30 mouse cellular contexts compared by ENCODE assay signal in the genomic region with DNA sequence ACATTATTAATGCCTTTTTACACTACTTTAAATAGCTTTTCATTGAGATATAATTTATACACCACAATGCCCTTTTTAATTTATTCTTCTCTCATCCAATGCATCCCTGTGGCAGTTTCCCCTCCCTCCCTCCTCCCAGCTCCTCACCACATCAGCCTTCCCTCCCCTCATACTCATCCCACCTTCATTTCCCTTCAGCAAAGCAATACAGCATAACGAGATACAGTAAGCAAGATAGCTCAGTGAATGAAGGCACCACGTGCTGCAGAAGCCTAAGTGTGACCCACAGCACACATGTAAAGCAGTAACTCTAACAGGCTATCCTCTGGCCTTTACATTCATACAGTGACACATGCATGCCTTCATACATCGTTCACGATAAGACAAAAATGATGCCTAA. TPM values are rescaled to one million over a fixed set of nuclear protein-coding genes. Genes with fewer than 3 reads are reported as not detected.
DNase-seq lines count a peak whose midpoint lies in the region; ATAC-seq and TF ChIP-seq lines count a peak whose summit lies in the region.
"Had no signal": no experiment of that assay in that cellular context is flagged by ENCODE, and none has a peak within 500 bp of the region (broad histone marks: within the 10 kb centered on the region; RNA-seq: fewer than 3 reads in every experiment).

No protein-coding gene starts in this region.

- no peak overlapping the region for H3K4me2 ChIP-seq in hindbrain, embryonic 13.5 days
- no peak overlapping the region for H3K4me2 ChIP-seq in hindbrain, embryonic 12.5 days (replicated peaks)
- no peak overlapping the region for H3K4me2 ChIP-seq in neural tube, embryonic 13.5 days
- H3K4me2 ChIP-seq: embryonic facial prominence, embryonic 13.5 days; heart, embryonic 12.5 days; heart, embryonic 15.5 days; intestine, embryonic 15.5 days had no signal

- no peaks in the 10 kb centered on the region for H3K79me2 ChIP-seq in MEL (ENCODE audit: control insufficient read depth, insufficient read depth, low read length, poor library complexity)

- no peak for TF ChIP-seq EP300 in MEL (IDR thresholded peaks at IDR 0.05; ENCODE audit: low read depth in 1 of 2, low read length in 2 of 2)

- H3K4me1 ChIP-seq in hindbrain, embryonic 13.5 days (replicated peaks) = no peaks in the 10 kb centered on the region; the same call in 1 of the 2 replicates
- H3K4me1 ChIP-seq in hindbrain, embryonic 12.5 days = no peaks in the 10 kb centered on the region
- H3K4me1 ChIP-seq in megakaryocyte, embryonic 14.5 days = peaks cover 41% of the 10 kb centered on the region
- H3K4me1 ChIP-seq in MEL (ENCODE audit: control insufficient read depth in 1 of 2, insufficient read depth in 2 of 2, low read length in 2 of 2) = peaks cover 8 to 20% of the 10 kb centered on the region in 2 experiments
- no peaks in the 10 kb centered on the region for H3K4me1 ChIP-seq in neural tube, embryonic 13.5 days (replicated peaks)
- H3K4me1 ChIP-seq: embryonic facial prominence, embryonic 10.5 days; embryonic facial prominence, embryonic 13.5 days; heart, embryonic 15.5 days; hindbrain, embryonic 10.5 days; intestine, embryonic 15.5 days had no signal

- no peaks in the 10 kb centered on the region for H3K9me3 ChIP-seq in hindbrain, embryonic 13.5 days
- no peaks in the 10 kb centered on the region for H3K9me3 ChIP-seq in hindbrain, embryonic 12.5 days (replicated peaks)
- H3K9me3 ChIP-seq in megakaryocyte, embryonic 14.5 days = no peaks in the 10 kb centered on the region
- no peaks in the 10 kb centered on the region for H3K9me3 ChIP-seq in MEL (replicated peaks; ENCODE audit: insufficient read depth, low read length)
- no peaks in the 10 kb centered on the region for H3K9me3 ChIP-seq in neural tube, embryonic 13.5 days
- H3K9me3 ChIP-seq: embryonic facial prominence, embryonic 10.5 days; embryonic facial prominence, embryonic 13.5 days; heart, embryonic 12.5 days; heart, embryonic 15.5 days; hindbrain, embryonic 10.5 days; intestine, embryonic 15.5 days had no signal

- H3K36me3 ChIP-seq in hindbrain, embryonic 13.5 days = peaks cover 7% of the 10 kb centered on the region; the same call in 1 of the 2 replicates
- no peaks in the 10 kb centered on the region for H3K36me3 ChIP-seq in hindbrain, embryonic 12.5 days
- H3K36me3 ChIP-seq in megakaryocyte, embryonic 14.5 days (replicated peaks; ENCODE audit: low read length) = peaks cover 6% of the 10 kb centered on the region
- peaks cover 0 to 33% of the 10 kb centered on the region in 2 experiments; a peak in 2 of 4 replicates for H3K36me3 ChIP-seq in MEL (ENCODE audit: control insufficient read depth in 1 of 2, insufficient read depth in 2 of 2, low read length in 2 of 2)
- 0 out of 2 replicates have a peak, but pooled peaks cover 3% of the 10 kb centered on the region for H3K36me3 ChIP-seq in neural tube, embryonic 13.5 days
- H3K36me3 ChIP-seq: embryonic facial prominence, embryonic 10.5 days; embryonic facial prominence, embryonic 13.5 days; heart, embryonic 12.5 days; heart, embryonic 15.5 days; hindbrain, embryonic 10.5 days; intestine, embryonic 15.5 days had no signal

- no peak for DNase-seq in MEL (ENCODE audit: low read depth, low spot score)
- no peak for DNase-seq in frontal cortex, postnatal 10 days (ENCODE audit: low spot score in 2 of 2)
- DNase-seq in lung, adult 18-20 months = no peak
- DNase-seq: adrenal gland, adult 8-10 months; adrenal gland, postnatal 25 days; cerebellum, adult 11-12 months; cerebellum, adult 8-10 months; cerebellum, postnatal 10 days; cerebellum, postnatal 36 days; embryo, embryonic 11 days; gastrocnemius, adult 2 months; gastrocnemius, postnatal 25 days; heart, adult 18-20 months; heart, postnatal 10 days; heart, postnatal 36 days had no signal

- 79% methylated on average over 4 of the region's 4 CpGs for WGBS in hindbrain, embryonic 13.5 days
- 86% methylated on average over 4 of the region's 4 CpGs for WGBS in hindbrain, embryonic 12.5 days
- WGBS in neural tube, embryonic 13.5 days = 84% methylated on average over 4 of the region's 4 CpGs

- TF ChIP-seq CTCF in MEL (IDR thresholded peaks at IDR 0.05 in 2 of 3, conservative IDR thresholded peaks at IDR 0.05 in 1 of 3; ENCODE audit: control insufficient read depth in 1 of 3, insufficient read depth in 1 of 3, low read depth in 2 of 3, low read length in 3 of 3, poor library complexity in 1 of 3, severe bottlenecking in 1 of 3) = no peak

- no peak overlapping the region for H3K4me3 ChIP-seq in hindbrain, embryonic 13.5 days
- no peak overlapping the region for H3K4me3 ChIP-seq in hindbrain, embryonic 12.5 days
- peak overlapping the region; percentile 5 for H3K4me3 ChIP-seq in megakaryocyte, embryonic 14.5 days (replicated peaks)
- no peak overlapping the region for H3K4me3 ChIP-seq in MEL (ENCODE audit: control insufficient read depth in 1 of 2, insufficient read depth in 1 of 2, low read depth in 2 of 2, low read length in 2 of 2)
- H3K4me3 ChIP-seq in neural tube, embryonic 13.5 days = no peak overlapping the region
- H3K4me3 ChIP-seq: embryonic facial prominence, embryonic 10.5 days; embryonic facial prominence, embryonic 13.5 days; erythroblast, embryonic 14.5 days; gastrocnemius, adult 2 months; heart, embryonic 12.5 days; heart, embryonic 15.5 days; hindbrain, embryonic 10.5 days; intestine, embryonic 15.5 days had no signal

- H3K9ac ChIP-seq in hindbrain, embryonic 13.5 days = no peak overlapping the region
- no peak overlapping the region for H3K9ac ChIP-seq in hindbrain, embryonic 12.5 days
- H3K9ac ChIP-seq in MEL (ENCODE audit: control insufficient read depth, low read depth, low read length, poor library complexity, severe bottlenecking) = no peak overlapping the region
- no peak overlapping the region for H3K9ac ChIP-seq in neural tube, embryonic 13.5 days
- H3K9ac ChIP-seq: embryonic facial prominence, embryonic 13.5 days; heart, embryonic 12.5 days; heart, embryonic 15.5 days; intestine, embryonic 15.5 days had no signal

- TF ChIP-seq POLR2A in MEL (IDR thresholded peaks at IDR 0.05; ENCODE audit: control insufficient read depth in 1 of 2, insufficient read depth in 1 of 2, low read depth in 1 of 2, low read length in 2 of 2, poor library complexity in 1 of 2) = no peak

- no peaks in the 10 kb centered on the region for H3K27me3 ChIP-seq in hindbrain, embryonic 13.5 days
- no peaks in the 10 kb centered on the region for H3K27me3 ChIP-seq in hindbrain, embryonic 12.5 days
- no peaks in the 10 kb centered on the region for H3K27me3 ChIP-seq in megakaryocyte, embryonic 14.5 days (replicated peaks)
- H3K27me3 ChIP-seq in MEL (ENCODE audit: control insufficient read depth in 1 of 2, insufficient read depth in 2 of 2, low read length in 2 of 2) = no peaks in the 10 kb centered on the region
- no peaks in the 10 kb centered on the region for H3K27me3 ChIP-seq in neural tube, embryonic 13.5 days
- H3K27me3 ChIP-seq: embryonic facial prominence, embryonic 13.5 days; heart, embryonic 12.5 days; heart, embryonic 15.5 days; intestine, embryonic 15.5 days had no signal

- TF ChIP-seq RAD21 in MEL (IDR thresholded peaks at IDR 0.05; ENCODE audit: low read depth, low read length) = no peak

- no peak overlapping the region for H3K27ac ChIP-seq in hindbrain, embryonic 13.5 days
- no peak overlapping the region for H3K27ac ChIP-seq in hindbrain, embryonic 12.5 days
- no peak overlapping the region for H3K27ac ChIP-seq in MEL (ENCODE audit: control insufficient read depth, low read depth, low read length)
- no peak overlapping the region for H3K27ac ChIP-seq in neural tube, embryonic 13.5 days (replicated peaks)
- H3K27ac ChIP-seq: embryonic facial prominence, embryonic 10.5 days; embryonic facial prominence, embryonic 13.5 days; gastrocnemius, adult 2 months; heart, embryonic 15.5 days; hindbrain, embryonic 10.5 days; intestine, embryonic 15.5 days had no signal

- ATAC-seq in hindbrain, embryonic 13.5 days (ENCODE audit: low FRiP score) = peak; percentile 59; the same call in 1 of the 2 replicates
- no peak for ATAC-seq in hindbrain, embryonic 12.5 days (ENCODE audit: low FRiP score)
- no peak for ATAC-seq in megakaryocyte, adult 5-6 weeks (ENCODE audit: poor library complexity, severe bottlenecking)
- ATAC-seq in neural tube, embryonic 13.5 days (ENCODE audit: low read depth) = peak; percentile 32; the same call in 1 of the 2 replicates
- ATAC-seq: activated CD4-positive, CD25-positive, alpha-beta regulatory T cell, adult 4 months; CD4-positive, CD25-positive, alpha-beta regulatory T cell, adult 4 months; forebrain, embryonic 14.5 days; intestine, embryonic 15.5 days had no signal

TF ChIP-seq in MEL, 35 proteins besides CTCF, POLR2A, EP300 and RAD21:
- TF ChIP-seq CHD1 (IDR thresholded peaks at IDR 0.05; ENCODE audit: low read depth, low read length) (no peak), MAZ (IDR thresholded peaks at IDR 0.05; ENCODE audit: low read depth, low read length) (no peak), SIN3A (IDR thresholded peaks at IDR 0.05; ENCODE audit: low read length) (no peak), USF1 (IDR thresholded peaks at IDR 0.05; ENCODE audit: low read depth, low read length) (peak; percentile 46; the same call in 1 of the 2 replicates), RCOR1 (IDR thresholded peaks at IDR 0.05; ENCODE audit: low read depth, low read length) (no peak), TBP (IDR thresholded peaks at IDR 0.05; ENCODE audit: low read depth, low read length) (no peak), ZC3H11A (IDR thresholded peaks at IDR 0.05; ENCODE audit: low read depth, low read length) (no peak), MYC (IDR thresholded peaks at IDR 0.05; ENCODE audit: low read depth, low read length) (peak; percentile 74; the same call in 1 of the 2 replicates), SMC3 (IDR thresholded peaks at IDR 0.05; ENCODE audit: low read depth, low read length) (no peak), MAFK (IDR thresholded peaks at IDR 0.05; ENCODE audit: borderline replicate concordance, low read depth, low read length) (no peak), UBTF (IDR thresholded peaks at IDR 0.05; ENCODE audit: borderline replicate concordance, insufficient read depth, low read depth, low read length) (no peak), MAX (IDR thresholded peaks at IDR 0.05; ENCODE audit: low read length) (peak; percentile 76), KAT2A (conservative IDR thresholded peaks at IDR 0.05; ENCODE audit: low read depth, low read length) (no peak)

RNA-seq across cellular contexts. Expression of gene Ahi1, which starts 56.5 kb away (rescaled TPM):
- polyA plus RNA-seq in hindbrain, embryonic 13.5 days (2015; fragmentation: Nextera tagmentation; extraction: Ambion mirVana) = 59.5 and 60.1 TPM in 2 replicates
- 29.4 and 30.9 TPM in 2 replicates for polyA plus RNA-seq in hindbrain, embryonic 12.5 days (2016; fragmentation: Nextera tagmentation; extraction: Ambion mirVana)
- 6.3 and 10.0 TPM in 2 replicates for polyA plus RNA-seq in megakaryocyte, embryonic 14.5 days (2012; ENCODE audit: insufficient read depth, low replicate concordance)
- total RNA-seq in megakaryocyte, adult 5-6 weeks (2015) = 3.3 TPM in 2 replicates
- total RNA-seq in megakaryocyte, adult 5-6 weeks (2017) = 3.3 TPM in 2 replicates
- total RNA-seq in MEL (2012; rRNA removed) = 3.0 and 3.3 TPM in 2 replicates
- 1 to 10 TPM in 1 of 2 experiments, not detected in 1; 3.6 TPM for polyA plus RNA-seq in MEL (2012; ENCODE audit: insufficient read depth in 1 of 2, insufficient read length in 2 of 2, low read depth in 1 of 2, low replicate concordance in 2 of 2, missing spikeins in 1 of 2)
- polyA plus RNA-seq in neural tube, embryonic 13.5 days (2015; fragmentation: Nextera tagmentation; extraction: Ambion mirVana) = 51.0 and 54.1 TPM in 2 replicates

Comparison
In these comparisons a context has a peak if more than half of its experiments do, and no peak if none do; other contexts are left out.
1. ATAC-seq: peak in hindbrain, embryonic 13.5 days (single experiment) and neural tube, embryonic 13.5 days (single experiment); none in hindbrain, embryonic 12.5 days (single experiment) and megakaryocyte, adult 5-6 weeks (single experiment).